Mouse (Mus musculus) gastrocnemius, postnatal 25 days (tissue): ENCODE measurements at regions not wholly inside any gene's neighbourhood (a gene's known extent, or its start where the extent isn't known, plus 50 kb on each side); places are given as distances from the start of the nearest gene placed in this dataset.
"Not testable (repeated sequence)": the region's sequence is repeated elsewhere in the genome, so short reads cannot be mapped to it uniquely, and the experiment has no call there.

Experiments
- DNase-seq: peaks from one replicate; pipeline ENCODE4 v3.0.0; 2022

GRCm38 (mm10) chr4:4556126-4556525 is 237.0 kb downstream of the Impad1 start:
- no peak for DNase-seq

- DNase-seq = no peak
Measured at GRCm38 (mm10) chr4:4550301-4550700, 242.9 kb downstream of the Impad1 start.

GRCm38 (mm10) chr4:4549893-4550292 is 243.3 kb downstream of the Impad1 start:
- no peak for DNase-seq

- DNase-seq = no peak
Measured at GRCm38 (mm10) chr4:4537172-4537753, 255.9 kb downstream of the Impad1 start.

GRCm38 (mm10) chr4:4532196-4532595 is 261.0 kb downstream of the Impad1 start:
- DNase-seq = peak; percentile 24

GRCm38 (mm10) chr4:4528311-4528710 is 264.8 kb downstream of the Impad1 start:
- no peak for DNase-seq

- DNase-seq = no peak
Measured at GRCm38 (mm10) chr4:4521757-4522156, 271.4 kb downstream of the Impad1 start.

- no peak for DNase-seq
Measured at GRCm38 (mm10) chr4:4518741-4519140, 274.4 kb downstream of the Impad1 start.

GRCm38 (mm10) chr4:4513351-4513750 is 279.8 kb downstream of the Impad1 start:
- DNase-seq = no peak

- no peak for DNase-seq
Measured at GRCm38 (mm10) chr4:4510180-4510920, 282.8 kb downstream of the Impad1 start.

- peak; percentile 29 for DNase-seq
Measured at GRCm38 (mm10) chr4:4509296-4509695, 283.9 kb downstream of the Impad1 start.

- no peak for DNase-seq
Measured at GRCm38 (mm10) chr4:4497199-4497598, 296.0 kb downstream of the Impad1 start.

- DNase-seq = no peak
Measured at GRCm38 (mm10) chr4:4496181-4496580, 297.0 kb downstream of the Impad1 start.

GRCm38 (mm10) chr4:4465169-4465714 is 327.9 kb downstream of the Impad1 start:
- DNase-seq = no peak

GRCm38 (mm10) chr4:4464130-4464700 is 328.9 kb downstream of the Impad1 start:
- DNase-seq = no peak

GRCm38 (mm10) chr4:4459258-4459657 is 333.9 kb downstream of the Impad1 start:
- DNase-seq = no peak

GRCm38 (mm10) chr4:4450104-4450503 is 343.1 kb downstream of the Impad1 start:
- no peak for DNase-seq

GRCm38 (mm10) chr4:4442650-4443049 is 350.5 kb downstream of the Impad1 start:
- no peak for DNase-seq

GRCm38 (mm10) chr4:4437559-4437958 is 355.6 kb downstream of the Impad1 start:
- DNase-seq = no peak

GRCm38 (mm10) chr4:4424526-4424925 is 347.2 kb upstream of the Sdr16c6 start:
- DNase-seq = not testable (repeated sequence)

GRCm38 (mm10) chr4:4403812-4404211 is 326.5 kb upstream of the Sdr16c6 start:
- DNase-seq = no peak

- DNase-seq = no peak
Measured at GRCm38 (mm10) chr4:4397410-4397809, 320.1 kb upstream of the Sdr16c6 start.

GRCm38 (mm10) chr4:4380024-4380590 is 302.8 kb upstream of the Sdr16c6 start:
- no peak for DNase-seq
